Comparison of ENCODE assay signal across 21 mouse cellular contexts in genomic region chr17:28715832-28716548, GRCm38 (mm10). TPM values are rescaled to one million over a fixed set of nuclear protein-coding genes. Genes with fewer than 3 reads are reported as not detected.
DNase-seq lines count a peak whose midpoint lies in the region; TF ChIP-seq lines count a peak whose summit lies in the region.
"Had no signal": no experiment of that assay in that cellular context is flagged by ENCODE, and none has a peak within 500 bp of the region (broad histone marks: within the 10 kb centered on the region; RNA-seq: fewer than 3 reads in every experiment).

No protein-coding gene starts in this region.

- H3K27ac ChIP-seq in gastrocnemius, adult 2 months = no peak overlapping the region
- no peak overlapping the region for H3K27ac ChIP-seq in testis, adult 2 months (ENCODE audit: control insufficient read depth, insufficient read depth, low read depth, low read length)
- H3K27ac ChIP-seq in macrophage = peak overlapping the region; percentile 29; the same call in 1 of the 2 replicates
- H3K27ac ChIP-seq: heart, embryonic 10.5 days; hindbrain, embryonic 15.5 days; liver, embryonic 13.5 days; neural tube, embryonic 15.5 days had no signal

- no peak for TF ChIP-seq POLR2A in testis, adult 2 months (IDR thresholded peaks at IDR 0.05; ENCODE audit: control insufficient read depth, low read depth, low read length)

- H3K4me1 ChIP-seq in testis, adult 2 months (ENCODE audit: control insufficient read depth, insufficient read depth, low read length) = no peaks in the 10 kb centered on the region
- H3K4me1 ChIP-seq: hindbrain, embryonic 15.5 days had no signal

- DNase-seq in gastrocnemius, adult 2 months = peak; percentile 8
- DNase-seq in gastrocnemius, postnatal 25 days = no peak
- no peak for DNase-seq in testis, postnatal 14 days (ENCODE audit: low spot score)
- no peak for DNase-seq in right cerebral cortex, postnatal 4 days
- DNase-seq in spleen, postnatal 36 days (ENCODE audit: low spot score in 2 of 2) = no peak
- no peak for DNase-seq in retina, postnatal 1 day
- DNase-seq: adrenal gland, postnatal 25 days; cerebellum, adult 9-10 months; gastrocnemius, postnatal 36 days; kidney, adult 2 months; kidney, postnatal 14 days; layer of hippocampus, postnatal 36 days; liver, embryonic 13.5 days; lung, postnatal 14 days had no signal

- 64% methylated on average over 6 of the region's 7 CpGs for WGBS in macrophage (ENCODE audit: missing documents)

- TF ChIP-seq CTCF in gastrocnemius, adult 2 months (IDR thresholded peaks at IDR 0.05) = no peak
- no peak for TF ChIP-seq CTCF in testis, adult 2 months (IDR thresholded peaks at IDR 0.05; ENCODE audit: control insufficient read depth, insufficient read depth, insufficient replicate concordance, low read depth, low read length)

- H3K79me2 ChIP-seq in macrophage (ENCODE audit: inconsistent target) = peaks cover 98% of the 10 kb centered on the region

- intact Hi-C loops in gastrocnemius, adult 2 months (cut with DNase I) = no loop called here

- H3K27me3 ChIP-seq in testis, adult 2 months (ENCODE audit: control insufficient read depth, insufficient read depth, low read length) = no peaks in the 10 kb centered on the region
- H3K27me3 ChIP-seq: hindbrain, embryonic 15.5 days; liver, embryonic 13.5 days; neural tube, embryonic 15.5 days; Patski had no signal

- H3K4me3 ChIP-seq in gastrocnemius, adult 2 months = no peak overlapping the region
- peak overlapping the region; percentile 62 for H3K4me3 ChIP-seq in testis, adult 2 months (ENCODE audit: control insufficient read depth, low read depth, low read length)
- H3K4me3 ChIP-seq in macrophage (ENCODE audit: inconsistent target) = no peak overlapping the region
- H3K4me3 ChIP-seq: heart, embryonic 10.5 days; hindbrain, embryonic 15.5 days; liver, embryonic 13.5 days; neural tube, embryonic 15.5 days had no signal

- no peaks in the 10 kb centered on the region for H3K36me3 ChIP-seq in testis, adult 2 months (ENCODE audit: control insufficient read depth, insufficient read depth, low read length)
- H3K36me3 ChIP-seq in macrophage (ENCODE audit: inconsistent target) = peaks cover 40% of the 10 kb centered on the region

RNA-seq across cellular contexts. Expression of gene AC170998.1, which starts 9.9 kb away (rescaled TPM):
- total RNA-seq in gastrocnemius, adult 2 months (2021) = under 1 TPM; 0.39 to 0.71 TPM
- under 1 TPM in 1 of 2 experiments, not detected in 1; 0.94 TPM for total RNA-seq in gastrocnemius, postnatal 25 days (2021)
- not detected in 2 replicates for polyA plus RNA-seq in testis, adult 2 months (2012; rRNA removed)
- 10 to 100 TPM in 25 of 26 experiments, 1 to 10 TPM in 1; 9.8 to 54.7 (median 22.9) TPM for total RNA-seq in macrophage (2018; cell fraction: chromatin; rRNA removed)
- total RNA-seq in macrophage (2018; cell fraction: cytosol; rRNA removed) = 1 to 10 TPM in 6 of 26 experiments, under 1 TPM in 6, not detected in 14; 0.14 to 2.6 (median 1.0) TPM
- total RNA-seq in macrophage (2018; cell fraction: nucleus; rRNA removed) = 10 to 100 TPM in 18 of 26 experiments, 1 to 10 TPM in 8; 3.2 to 41.5 (median 15.6) TPM
- 0.93 to 1.7 TPM (median 0.96 TPM) in 3 replicates for polyA plus RNA-seq in macrophage (2018)

RNA-seq across cellular contexts. Expression of gene Mapk14, which starts 24.9 kb away (rescaled TPM):
- total RNA-seq in gastrocnemius, adult 2 months (2021) = 10 to 100 TPM; 87.8 to 99.6 TPM
- total RNA-seq in gastrocnemius, postnatal 25 days (2021) = 10 to 100 TPM; 68.0 to 81.3 TPM
- 10.9 and 14.2 TPM in 2 replicates for polyA plus RNA-seq in testis, adult 2 months (2012; rRNA removed)
- 100 to 1,000 TPM in 24 of 26 experiments, 10 to 100 TPM in 2; 72.8 to 323 (median 169) TPM for total RNA-seq in macrophage (2018; cell fraction: chromatin; rRNA removed)
- 100 to 1,000 TPM in 8 of 26 experiments, 10 to 100 TPM in 18; 72.7 to 112 (median 94.7) TPM for total RNA-seq in macrophage (2018; cell fraction: cytosol; rRNA removed)
- total RNA-seq in macrophage (2018; cell fraction: nucleus; rRNA removed) = 100 to 1,000 TPM in 21 of 26 experiments, 10 to 100 TPM in 5; 70.1 to 212 (median 141) TPM
- polyA plus RNA-seq in macrophage (2018) = 62.0 to 93.5 TPM (median 63.5 TPM) in 3 replicates

RNA-seq across cellular contexts. Expression of gene Slc26a8, which starts 26.0 kb away (rescaled TPM):
- under 1 TPM; 0.38 to 0.50 TPM for total RNA-seq in gastrocnemius, adult 2 months (2021)
- under 1 TPM in 1 of 2 experiments, not detected in 1; 0.27 TPM for total RNA-seq in gastrocnemius, postnatal 25 days (2021)
- 170 and 188 TPM in 2 replicates for polyA plus RNA-seq in testis, adult 2 months (2012; rRNA removed)
- 1 to 10 TPM in 10 of 26 experiments, under 1 TPM in 9, not detected in 7; 0.27 to 2.9 (median 1.0) TPM for total RNA-seq in macrophage (2018; cell fraction: chromatin; rRNA removed)
- total RNA-seq in macrophage (2018; cell fraction: cytosol; rRNA removed) = under 1 TPM in 2 of 26 experiments, not detected in 24; 0.13 to 0.29 TPM
- under 1 TPM in 10 of 26 experiments, not detected in 16; 0.17 to 0.91 (median 0.68) TPM for total RNA-seq in macrophage (2018; cell fraction: nucleus; rRNA removed)
- not detected in 3 replicates for polyA plus RNA-seq in macrophage (2018)
- polyA plus RNA-seq: C2C12 had no signal

RNA-seq across cellular contexts. Expression of gene Mapk13, which starts 53.1 kb away (rescaled TPM):
- total RNA-seq in gastrocnemius, adult 2 months (2021) = under 1 TPM in 1 of 2 experiments, not detected in 1; 0.13 TPM
- under 1 TPM in 1 of 2 experiments, not detected in 1; 0.16 TPM for total RNA-seq in gastrocnemius, postnatal 25 days (2021)
- 2.1 and 2.8 TPM in 2 replicates for polyA plus RNA-seq in testis, adult 2 months (2012; rRNA removed)
- 1 to 10 TPM in 2 of 26 experiments, under 1 TPM in 3, not detected in 21; 0.25 to 2.8 (median 0.83) TPM for total RNA-seq in macrophage (2018; cell fraction: chromatin; rRNA removed)
- under 1 TPM in 11 of 26 experiments, not detected in 15; 0.05 to 0.33 (median 0.18) TPM for total RNA-seq in macrophage (2018; cell fraction: cytosol; rRNA removed)
- total RNA-seq in macrophage (2018; cell fraction: nucleus; rRNA removed) = under 1 TPM in 2 of 26 experiments, not detected in 24; 0.42 to 0.84 TPM
- polyA plus RNA-seq in macrophage (2018) = 0.19 TPM in 1 of 3 replicates, not detected in the others
- total RNA-seq: gastrocnemius, postnatal 36 days had no signal
- polyA plus RNA-seq: C2C12 had no signal
